In genomic region chr4:63171122-63171521, GRCm38 (mm10) we compare ENCODE assay signal across 17 mouse cellular contexts. TPM values are rescaled to one million over a fixed set of nuclear protein-coding genes. Genes with fewer than 3 reads are reported as not detected.
DNase-seq lines count a peak whose midpoint lies in the region; ATAC-seq and TF ChIP-seq lines count a peak whose summit lies in the region.
"Had no signal": no experiment of that assay in that cellular context is flagged by ENCODE, and none has a peak within 500 bp of the region (broad histone marks: within the 10 kb centered on the region; RNA-seq: fewer than 3 reads in every experiment).

No protein-coding gene starts in this region.

- no peak overlapping the region for H3K27ac ChIP-seq in lung, embryonic 16.5 days (ENCODE audit: low read length)
- H3K27ac ChIP-seq in lung, postnatal 0 days (ENCODE audit: low read length): no peak overlapping the region
- H3K27ac ChIP-seq in intestine, embryonic 14.5 days (ENCODE audit: low read depth): 0 out of 2 replicates have a peak overlapping the region, but pooled peaks have one; percentile 63
- H3K27ac ChIP-seq in liver, embryonic 12.5 days: no peak overlapping the region
- no peak overlapping the region for H3K27ac ChIP-seq in stomach, postnatal 0 days (replicated peaks)
- no peak overlapping the region for H3K27ac ChIP-seq in forebrain, embryonic 13.5 days
- H3K27ac ChIP-seq: embryonic facial prominence, embryonic 12.5 days; forebrain, embryonic 12.5 days; heart, adult 2 months; hindbrain, embryonic 14.5 days; left cerebral cortex, adult 2 months had no signal

- 0 out of 2 replicates have a peak, but pooled peaks cover 2% of the 10 kb centered on the region for H3K27me3 ChIP-seq in lung, embryonic 16.5 days (ENCODE audit: control insufficient read depth, insufficient read depth, low read depth, low read length)
- no peaks in the 10 kb centered on the region for H3K27me3 ChIP-seq in lung, postnatal 0 days (replicated peaks; ENCODE audit: insufficient read depth, low read length)
- 0 out of 2 replicates have a peak, but pooled peaks cover 6% of the 10 kb centered on the region for H3K27me3 ChIP-seq in intestine, embryonic 14.5 days (replicated peaks; ENCODE audit: control insufficient read depth, insufficient read depth, low read length)
- peaks cover 14% of the 10 kb centered on the region; the same call in 1 of the 2 replicates for H3K27me3 ChIP-seq in liver, embryonic 12.5 days (replicated peaks)
- H3K27me3 ChIP-seq in stomach, postnatal 0 days (ENCODE audit: control insufficient read depth, insufficient read depth, low read length): no peaks in the 10 kb centered on the region
- H3K27me3 ChIP-seq in forebrain, embryonic 13.5 days: peaks cover 16% of the 10 kb centered on the region

- peak overlapping the region; percentile 26 for H3K4me3 ChIP-seq in lung, embryonic 16.5 days (ENCODE audit: low read length)
- H3K4me3 ChIP-seq in lung, postnatal 0 days (ENCODE audit: low read depth, low read length): no peak overlapping the region
- peak overlapping the region; percentile 37 for H3K4me3 ChIP-seq in intestine, embryonic 14.5 days (ENCODE audit: low read depth, low read length)
- H3K4me3 ChIP-seq in liver, embryonic 12.5 days: peak overlapping the region; percentile 31
- no peak overlapping the region for H3K4me3 ChIP-seq in stomach, postnatal 0 days (ENCODE audit: low read depth, low read length)
- no peak overlapping the region for H3K4me3 ChIP-seq in forebrain, embryonic 13.5 days
- H3K4me3 ChIP-seq: embryonic facial prominence, embryonic 12.5 days; forebrain, embryonic 12.5 days; heart, adult 2 months; left cerebral cortex, adult 2 months had no signal

- H3K4me2 ChIP-seq in lung, embryonic 16.5 days (ENCODE audit: low read depth, low read length): peak overlapping the region; percentile 39
- no peak overlapping the region for H3K4me2 ChIP-seq in lung, postnatal 0 days (replicated peaks; ENCODE audit: low read depth, low read length)
- H3K4me2 ChIP-seq in intestine, embryonic 14.5 days (ENCODE audit: low read length): peak overlapping the region; percentile 45
- peak overlapping the region; percentile 47 for H3K4me2 ChIP-seq in liver, embryonic 12.5 days
- H3K4me2 ChIP-seq in stomach, postnatal 0 days (replicated peaks; ENCODE audit: low read depth): peak overlapping the region; percentile 32; the same call in 1 of the 2 replicates
- no peak overlapping the region for H3K4me2 ChIP-seq in forebrain, embryonic 13.5 days
- H3K4me2 ChIP-seq: embryonic facial prominence, embryonic 12.5 days; forebrain, embryonic 12.5 days; hindbrain, embryonic 14.5 days had no signal

- 32% methylated on average over 24 of the region's 24 CpGs for WGBS in lung, embryonic 16.5 days
- 24% methylated on average over 24 of the region's 24 CpGs for WGBS in lung, postnatal 0 days
- WGBS in intestine, embryonic 14.5 days: 36% methylated on average over 24 of the region's 24 CpGs
- 28% methylated on average over 24 of the region's 24 CpGs for WGBS in liver, embryonic 12.5 days (ENCODE audit: insufficient replicate concordance)
- WGBS in stomach, postnatal 0 days: 25% methylated on average over 24 of the region's 24 CpGs
- 63% methylated on average over 24 of the region's 24 CpGs for WGBS in forebrain, embryonic 13.5 days

- no peak for DNase-seq in lung, postnatal 0 days (ENCODE audit: low spot score)
- DNase-seq in intestine, embryonic 14.5 days (ENCODE audit: low spot score): no peak
- DNase-seq in stomach, postnatal 0 days (ENCODE audit: low spot score): peak; percentile 43
- DNase-seq: adrenal gland, adult 2 months; cerebellum, postnatal 10 days; heart, adult 2 months; thymus, adult 18-20 months had no signal

- TF ChIP-seq CTCF in lung, postnatal 0 days (IDR thresholded peaks at IDR 0.05): no peak
- no peak for TF ChIP-seq CTCF in stomach, postnatal 0 days (IDR thresholded peaks at IDR 0.05; ENCODE audit: low read depth)

- no peaks in the 10 kb centered on the region for H3K36me3 ChIP-seq in lung, embryonic 16.5 days (ENCODE audit: control insufficient read depth, insufficient read depth, low read length)
- no peaks in the 10 kb centered on the region for H3K36me3 ChIP-seq in lung, postnatal 0 days (ENCODE audit: insufficient read depth, low read length)
- H3K36me3 ChIP-seq in intestine, embryonic 14.5 days (ENCODE audit: control insufficient read depth, insufficient read depth, low read length): no peaks in the 10 kb centered on the region
- H3K36me3 ChIP-seq in liver, embryonic 12.5 days: no peaks in the 10 kb centered on the region
- H3K36me3 ChIP-seq in stomach, postnatal 0 days (ENCODE audit: control insufficient read depth, insufficient read depth, low read length): no peaks in the 10 kb centered on the region
- no peaks in the 10 kb centered on the region for H3K36me3 ChIP-seq in forebrain, embryonic 13.5 days (ENCODE audit: poor library complexity, severe bottlenecking)
- H3K36me3 ChIP-seq: embryonic facial prominence, embryonic 12.5 days; forebrain, embryonic 12.5 days had no signal

- H3K9me3 ChIP-seq in lung, embryonic 16.5 days (ENCODE audit: control insufficient read depth, low read length): peaks cover 2% of the 10 kb centered on the region; the same call in 1 of the 2 replicates
- H3K9me3 ChIP-seq in lung, postnatal 0 days (ENCODE audit: low read length): no peaks in the 10 kb centered on the region
- no peaks in the 10 kb centered on the region for H3K9me3 ChIP-seq in intestine, embryonic 14.5 days (ENCODE audit: control insufficient read depth, low read length)
- H3K9me3 ChIP-seq in liver, embryonic 12.5 days (replicated peaks): no peaks in the 10 kb centered on the region
- no peaks in the 10 kb centered on the region for H3K9me3 ChIP-seq in stomach, postnatal 0 days (ENCODE audit: control insufficient read depth, low read length)
- no peaks in the 10 kb centered on the region for H3K9me3 ChIP-seq in forebrain, embryonic 13.5 days (replicated peaks)
- H3K9me3 ChIP-seq: embryonic facial prominence, embryonic 12.5 days; forebrain, embryonic 12.5 days had no signal

- no peaks in the 10 kb centered on the region; the same call in 1 of the 2 replicates for H3K4me1 ChIP-seq in lung, embryonic 16.5 days (replicated peaks; ENCODE audit: control insufficient read depth, insufficient read depth, low read length)
- H3K4me1 ChIP-seq in lung, postnatal 0 days (ENCODE audit: insufficient read depth, low read depth, low read length): no peaks in the 10 kb centered on the region
- no peaks in the 10 kb centered on the region for H3K4me1 ChIP-seq in intestine, embryonic 14.5 days (replicated peaks; ENCODE audit: control insufficient read depth, insufficient read depth, low read length)
- no peaks in the 10 kb centered on the region; the same call in 1 of the 2 replicates for H3K4me1 ChIP-seq in liver, embryonic 12.5 days
- no peaks in the 10 kb centered on the region; the same call in 1 of the 2 replicates for H3K4me1 ChIP-seq in stomach, postnatal 0 days (replicated peaks; ENCODE audit: control insufficient read depth, insufficient read depth)
- no peaks in the 10 kb centered on the region for H3K4me1 ChIP-seq in forebrain, embryonic 13.5 days
- H3K4me1 ChIP-seq: embryonic facial prominence, embryonic 12.5 days; forebrain, embryonic 12.5 days had no signal

- no peak for TF ChIP-seq EP300 in lung, postnatal 0 days (IDR thresholded peaks at IDR 0.05)
- no peak for TF ChIP-seq EP300 in stomach, postnatal 0 days (optimal IDR thresholded peaks at IDR 0.05)

- ATAC-seq in lung, embryonic 16.5 days (ENCODE audit: low read depth): peak; percentile 49
- ATAC-seq in lung, postnatal 0 days: no peak
- ATAC-seq in intestine, embryonic 14.5 days (replicated peaks; ENCODE audit: low FRiP score, low TSS enrichment, low read depth): 0 out of 2 replicates have a peak, but pooled peaks have one; percentile 1
- no peak for ATAC-seq in liver, embryonic 12.5 days
- peak; percentile 38; the same call in 1 of the 2 replicates for ATAC-seq in stomach, postnatal 0 days (ENCODE audit: low FRiP score, low TSS enrichment)
- ATAC-seq in forebrain, embryonic 13.5 days: no peak
- ATAC-seq in megakaryocyte, adult 5-6 weeks (ENCODE audit: poor library complexity, severe bottlenecking): no peak

- peak overlapping the region; percentile 45 for H3K9ac ChIP-seq in lung, embryonic 16.5 days (ENCODE audit: low read length)
- no peak overlapping the region for H3K9ac ChIP-seq in lung, postnatal 0 days (replicated peaks; ENCODE audit: low read depth)
- H3K9ac ChIP-seq in intestine, embryonic 14.5 days (ENCODE audit: low read length): peak overlapping the region; percentile 11
- no peak overlapping the region for H3K9ac ChIP-seq in liver, embryonic 12.5 days
- H3K9ac ChIP-seq in stomach, postnatal 0 days (ENCODE audit: low read length): no peak overlapping the region
- H3K9ac ChIP-seq in forebrain, embryonic 13.5 days: no peak overlapping the region
- H3K9ac ChIP-seq: embryonic facial prominence, embryonic 12.5 days; forebrain, embryonic 12.5 days; hindbrain, embryonic 14.5 days had no signal

RNA-seq across cellular contexts. Expression of gene Kif12, which starts 0.8 kb away (rescaled TPM):
- polyA plus RNA-seq in lung, embryonic 16.5 days (2015; fragmentation: Nextera tagmentation; extraction: Ambion mirVana): 4.8 and 5.4 TPM in 2 replicates
- not detected in 2 replicates for polyA plus RNA-seq in lung, postnatal 0 days (2015; fragmentation: Nextera tagmentation; extraction: Ambion mirVana)
- 44.5 and 50.0 TPM in 2 replicates for polyA plus RNA-seq in intestine, embryonic 14.5 days (2014; fragmentation: Nextera tagmentation; extraction: Ambion mirVana)
- 7.1 and 7.2 TPM in 2 replicates for polyA plus RNA-seq in liver, embryonic 12.5 days (2016; fragmentation: Nextera tagmentation; extraction: Ambion mirVana)
- polyA plus RNA-seq in stomach, postnatal 0 days (2015; fragmentation: Nextera tagmentation; extraction: Ambion mirVana): 4.0 and 4.7 TPM in 2 replicates
- polyA plus RNA-seq in forebrain, embryonic 13.5 days (2015; fragmentation: Nextera tagmentation; extraction: Ambion mirVana): not detected in 2 replicates
- not detected in 2 replicates for total RNA-seq in megakaryocyte, adult 5-6 weeks (2015)
- not detected in 2 replicates for total RNA-seq in megakaryocyte, adult 5-6 weeks (2017)
- total RNA-seq: adrenal gland, adult 2 months; heart, adult 2 months; left cerebral cortex, adult 2 months; megakaryocyte progenitor cell, adult 5-6 weeks had no signal
- polyA plus RNA-seq: adrenal gland, adult 2 months; forebrain, embryonic 12.5 days; heart, adult 2 months; heart, postnatal 0 days had no signal

RNA-seq across cellular contexts. Expression of gene Ambp, which starts 16.5 kb away (rescaled TPM):
- polyA plus RNA-seq in lung, embryonic 16.5 days (2015; fragmentation: Nextera tagmentation; extraction: Ambion mirVana): 2.3 and 22.1 TPM in 2 replicates
- polyA plus RNA-seq in lung, postnatal 0 days (2015; fragmentation: Nextera tagmentation; extraction: Ambion mirVana): 0.11 and 0.33 TPM in 2 replicates
- 17.0 and 53.1 TPM in 2 replicates for polyA plus RNA-seq in intestine, embryonic 14.5 days (2014; fragmentation: Nextera tagmentation; extraction: Ambion mirVana)
- polyA plus RNA-seq in liver, embryonic 12.5 days (2016; fragmentation: Nextera tagmentation; extraction: Ambion mirVana): 586 and 615 TPM in 2 replicates
- 8.2 and 10.6 TPM in 2 replicates for polyA plus RNA-seq in stomach, postnatal 0 days (2015; fragmentation: Nextera tagmentation; extraction: Ambion mirVana)
- 0.22 and 2.2 TPM in 2 replicates for polyA plus RNA-seq in forebrain, embryonic 13.5 days (2015; fragmentation: Nextera tagmentation; extraction: Ambion mirVana)
- not detected in 2 replicates for total RNA-seq in megakaryocyte, adult 5-6 weeks (2015)
- total RNA-seq in megakaryocyte, adult 5-6 weeks (2017): not detected in 2 replicates
- total RNA-seq: heart, adult 2 months; left cerebral cortex, adult 2 months had no signal
- polyA plus RNA-seq: forebrain, embryonic 12.5 days; heart, adult 2 months; hindbrain, embryonic 14.5 days had no signal

RNA-seq across cellular contexts. Expression of gene Col27a1, which starts 42.7 kb away (rescaled TPM):
- 16.4 and 18.3 TPM in 2 replicates for polyA plus RNA-seq in lung, embryonic 16.5 days (2015; fragmentation: Nextera tagmentation; extraction: Ambion mirVana)
- polyA plus RNA-seq in lung, postnatal 0 days (2015; fragmentation: Nextera tagmentation; extraction: Ambion mirVana): 7.2 and 9.1 TPM in 2 replicates
- polyA plus RNA-seq in intestine, embryonic 14.5 days (2014; fragmentation: Nextera tagmentation; extraction: Ambion mirVana): 18.5 and 21.2 TPM in 2 replicates
- polyA plus RNA-seq in liver, embryonic 12.5 days (2016; fragmentation: Nextera tagmentation; extraction: Ambion mirVana): 2.3 and 2.7 TPM in 2 replicates
- 5.3 and 6.2 TPM in 2 replicates for polyA plus RNA-seq in stomach, postnatal 0 days (2015; fragmentation: Nextera tagmentation; extraction: Ambion mirVana)
- 0.85 and 1.6 TPM in 2 replicates for polyA plus RNA-seq in forebrain, embryonic 13.5 days (2015; fragmentation: Nextera tagmentation; extraction: Ambion mirVana)
- 0.23 and 0.42 TPM in 2 replicates for total RNA-seq in megakaryocyte, adult 5-6 weeks (2015)
- 0.24 and 0.44 TPM in 2 replicates for total RNA-seq in megakaryocyte, adult 5-6 weeks (2017)

Comparison
In these comparisons a context has a peak if more than half of its experiments do, and no peak if none do; other contexts are left out.
1. ATAC-seq: peak in lung, embryonic 16.5 days (single experiment), intestine, embryonic 14.5 days (single experiment) and stomach, postnatal 0 days (single experiment); none in lung, postnatal 0 days (single experiment), liver, embryonic 12.5 days (single experiment), forebrain, embryonic 13.5 days (single experiment) and megakaryocyte, adult 5-6 weeks (single experiment).
2. H3K4me2 ChIP-seq: peak in lung, embryonic 16.5 days (single experiment), intestine, embryonic 14.5 days (single experiment), liver, embryonic 12.5 days (single experiment) and stomach, postnatal 0 days (single experiment); none in lung, postnatal 0 days (single experiment) and forebrain, embryonic 13.5 days (single experiment).
3. H3K4me3 ChIP-seq: peak in lung, embryonic 16.5 days (single experiment), intestine, embryonic 14.5 days (single experiment) and liver, embryonic 12.5 days (single experiment); none in lung, postnatal 0 days (single experiment), stomach, postnatal 0 days (single experiment) and forebrain, embryonic 13.5 days (single experiment).
4. H3K9ac ChIP-seq: peak in lung, embryonic 16.5 days (single experiment) and intestine, embryonic 14.5 days (single experiment); none in lung, postnatal 0 days (single experiment), liver, embryonic 12.5 days (single experiment), stomach, postnatal 0 days (single experiment) and forebrain, embryonic 13.5 days (single experiment).
5. RNA of gene Ambp, which starts 16.5 kb away (polyA plus RNA-seq): 586 to 615 TPM in liver, embryonic 12.5 days; 17.0 to 53.1 TPM in intestine, embryonic 14.5 days, 8.2 to 10.6 TPM in stomach, postnatal 0 days, 2.3 to 22.1 TPM in lung, embryonic 16.5 days, 0.11 to 0.33 TPM in lung, postnatal 0 days and 0.22 to 2.2 TPM in forebrain, embryonic 13.5 days; every median in the first group is over 10 times any median in the second.